10 mouse cellular contexts compared by ENCODE assay signal in the genomic region with DNA sequence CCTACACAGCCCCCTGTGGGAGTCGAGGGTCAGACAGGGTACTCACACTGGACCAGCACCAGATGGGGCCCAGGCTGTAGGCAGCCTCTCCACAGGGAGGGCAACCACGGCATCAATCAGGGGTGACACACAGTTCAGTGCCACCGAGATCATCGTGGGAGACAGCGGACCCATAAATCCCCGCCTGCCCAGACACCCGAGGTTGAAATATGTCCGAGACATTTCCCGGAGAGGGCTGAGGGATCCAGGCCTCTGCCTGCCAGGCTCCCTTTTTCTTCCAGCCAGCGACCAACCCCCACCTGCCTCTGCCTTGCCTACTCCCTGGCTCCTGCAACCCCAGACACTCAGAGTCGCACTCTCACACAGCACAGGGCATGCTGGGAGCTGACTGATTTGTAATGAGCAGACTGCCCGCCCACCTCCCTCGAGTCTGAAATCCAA. TPM values are rescaled to one million over a fixed set of nuclear protein-coding genes. Genes with fewer than 3 reads are reported as not detected.
DNase-seq lines count a peak whose midpoint lies in the region; ATAC-seq and TF ChIP-seq lines count a peak whose summit lies in the region.
"Had no signal": no experiment of that assay in that cellular context is flagged by ENCODE, and none has a peak within 500 bp of the region (broad histone marks: within the 10 kb centered on the region; RNA-seq: fewer than 3 reads in every experiment).

No protein-coding gene starts in this region.

- H3K9me3 ChIP-seq in heart, embryonic 11.5 days (replicated peaks; ENCODE audit: control insufficient read depth, low read length) = no peaks in the 10 kb centered on the region
- H3K9me3 ChIP-seq in limb, embryonic 12.5 days = no peaks in the 10 kb centered on the region

- no peaks in the 10 kb centered on the region for H3K36me3 ChIP-seq in heart, embryonic 11.5 days (ENCODE audit: control insufficient read depth, insufficient read depth, low read length)
- H3K36me3 ChIP-seq in limb, embryonic 12.5 days = no peaks in the 10 kb centered on the region
- no peaks in the 10 kb centered on the region for H3K36me3 ChIP-seq in heart, adult 2 months (ENCODE audit: control insufficient read depth, insufficient read depth, low read length)

- no peak overlapping the region for H3K4me2 ChIP-seq in heart, embryonic 11.5 days
- H3K4me2 ChIP-seq in limb, embryonic 12.5 days = 0 out of 2 replicates have a peak overlapping the region, but pooled peaks have one; percentile 8

- H3K9ac ChIP-seq in heart, embryonic 11.5 days (ENCODE audit: low read depth, low read length) = no peak overlapping the region
- H3K9ac ChIP-seq in limb, embryonic 12.5 days (replicated peaks) = 0 out of 2 replicates have a peak overlapping the region, but pooled peaks have one; percentile 23
- H3K9ac ChIP-seq in heart, adult 2 months (ENCODE audit: low read depth, low read length) = no peak overlapping the region

- WGBS in heart, embryonic 11.5 days (ENCODE audit: insufficient replicate concordance) = 53% methylated on average over 13 of the region's 13 CpGs
- 20% methylated on average over 13 of the region's 13 CpGs for WGBS in limb, embryonic 12.5 days
- 58% methylated on average over 13 of the region's 13 CpGs for WGBS in heart, adult 2 months

- TF ChIP-seq EP300 in heart, adult 2 months (IDR thresholded peaks at IDR 0.05; ENCODE audit: insufficient read depth, low read depth, low read length) = no peak

- H3K79me2 ChIP-seq in heart, adult 2 months (replicated peaks; ENCODE audit: control insufficient read depth, insufficient read depth, low read length) = no peaks in the 10 kb centered on the region

- no peak overlapping the region for H3K27ac ChIP-seq in heart, embryonic 11.5 days (ENCODE audit: low read depth, low read length)
- 0 out of 2 replicates have a peak overlapping the region, but pooled peaks have one; percentile 59 for H3K27ac ChIP-seq in limb, embryonic 12.5 days
- H3K27ac ChIP-seq in heart, adult 2 months = no peak overlapping the region

- H3K4me3 ChIP-seq in heart, embryonic 11.5 days (ENCODE audit: low read depth, low read length) = no peak overlapping the region
- no peak overlapping the region for H3K4me3 ChIP-seq in limb, embryonic 12.5 days (replicated peaks)
- no peak overlapping the region for H3K4me3 ChIP-seq in heart, adult 2 months

- H3K4me1 ChIP-seq in heart, embryonic 11.5 days (ENCODE audit: control insufficient read depth, insufficient read depth, low read length) = 0 out of 2 replicates have a peak, but pooled peaks cover 2% of the 10 kb centered on the region
- peaks cover 16% of the 10 kb centered on the region for H3K4me1 ChIP-seq in limb, embryonic 12.5 days (replicated peaks)
- no peaks in the 10 kb centered on the region for H3K4me1 ChIP-seq in heart, adult 2 months (ENCODE audit: control insufficient read depth, insufficient read depth, low read length)

- ATAC-seq in heart, embryonic 11.5 days (replicated peaks; ENCODE audit: insufficient number of reproducible peaks, low FRiP score, low TSS enrichment) = no peak
- peak; percentile 49 for ATAC-seq in limb, embryonic 12.5 days (ENCODE audit: insufficient number of reproducible peaks, insufficient read depth, low FRiP score, low TSS enrichment, low read depth)
- no peak for ATAC-seq in granulocyte monocyte progenitor cell, adult 5-6 weeks (replicated peaks; ENCODE audit: poor library complexity, severe bottlenecking)

- peak; percentile 16 for DNase-seq in heart, postnatal 4 days
- DNase-seq in ES-CJ7 (ENCODE audit: low read depth, low spot score) = peak; percentile 40
- peak; percentile 77 for DNase-seq in embryo, embryonic 11 days
- DNase-seq in natural killer cell, adult 2 months (ENCODE audit: low spot score in 2 of 2) = no peak
- DNase-seq in heart, adult 2 months = no peak

- no peaks in the 10 kb centered on the region for H3K27me3 ChIP-seq in heart, embryonic 11.5 days (ENCODE audit: control insufficient read depth, insufficient read depth, low read length)
- no peaks in the 10 kb centered on the region for H3K27me3 ChIP-seq in limb, embryonic 12.5 days
- H3K27me3 ChIP-seq in heart, adult 2 months (ENCODE audit: control insufficient read depth, insufficient read depth, low read length) = no peaks in the 10 kb centered on the region

- TF ChIP-seq POLR2A in heart, adult 2 months (IDR thresholded peaks at IDR 0.05; ENCODE audit: insufficient read depth, low read depth, low read length) = no peak

- intact Hi-C loops in heart, adult 2 months (cut with DNase I) = no loop called here

- no peak for TF ChIP-seq CTCF in heart, adult 2 months (IDR thresholded peaks at IDR 0.05)

RNA-seq across cellular contexts. Expression of gene Cdcp2, which starts 11.6 kb away (rescaled TPM):
- not detected for total RNA-seq in heart, postnatal 4 days (2021)
- not detected in 2 replicates for polyA plus RNA-seq in heart, embryonic 11.5 days (2014; fragmentation: Nextera tagmentation; extraction: Ambion mirVana)
- not detected in 2 replicates for polyA plus RNA-seq in limb, embryonic 12.5 days (2016; fragmentation: Nextera tagmentation; extraction: Ambion mirVana)
- total RNA-seq in granulocyte monocyte progenitor cell, adult 5-6 weeks (2014; fragmentation: Nextera tagmentation) = not detected in 2 replicates
- not detected in 2 replicates for total RNA-seq in granulocyte monocyte progenitor cell, adult 5-6 weeks (2017)
- not detected for total RNA-seq in heart, adult 2 months (2021)
- not detected in 2 replicates for polyA plus RNA-seq in heart, adult 2 months (2012; rRNA removed)
- polyA plus RNA-seq: large intestine, adult 2 months; small intestine, adult 2 months had no signal

RNA-seq across cellular contexts. Expression of gene Cyb5rl, which starts 41.5 kb away (rescaled TPM):
- 1 to 10 TPM; 7.1 to 7.7 TPM for total RNA-seq in heart, postnatal 4 days (2021)
- 3.2 and 3.7 TPM in 2 replicates for polyA plus RNA-seq in heart, embryonic 11.5 days (2014; fragmentation: Nextera tagmentation; extraction: Ambion mirVana)
- 4.6 and 7.1 TPM in 2 replicates for polyA plus RNA-seq in limb, embryonic 12.5 days (2016; fragmentation: Nextera tagmentation; extraction: Ambion mirVana)
- 8.8 and 10.4 TPM in 2 replicates for total RNA-seq in granulocyte monocyte progenitor cell, adult 5-6 weeks (2014; fragmentation: Nextera tagmentation)
- total RNA-seq in granulocyte monocyte progenitor cell, adult 5-6 weeks (2017) = 7.2 and 10.9 TPM in 2 replicates
- 10 to 100 TPM; 21.9 to 25.9 TPM for total RNA-seq in heart, adult 2 months (2021)
- 12.6 and 15.4 TPM in 2 replicates for polyA plus RNA-seq in heart, adult 2 months (2012; rRNA removed)

RNA-seq across cellular contexts. Expression of gene Mrpl37, which starts 41.6 kb away (rescaled TPM):
- total RNA-seq in heart, postnatal 4 days (2021) = 10 to 100 TPM; 80.9 to 83.6 TPM
- polyA plus RNA-seq in heart, embryonic 11.5 days (2014; fragmentation: Nextera tagmentation; extraction: Ambion mirVana) = 108 and 113 TPM in 2 replicates
- polyA plus RNA-seq in limb, embryonic 12.5 days (2016; fragmentation: Nextera tagmentation; extraction: Ambion mirVana) = 97.8 and 102 TPM in 2 replicates
- total RNA-seq in granulocyte monocyte progenitor cell, adult 5-6 weeks (2014; fragmentation: Nextera tagmentation) = 78.5 and 105 TPM in 2 replicates
- 56.6 and 61.0 TPM in 2 replicates for total RNA-seq in granulocyte monocyte progenitor cell, adult 5-6 weeks (2017)
- total RNA-seq in heart, adult 2 months (2021) = 100 to 1,000 TPM in 1 of 2 experiments, 10 to 100 TPM in 1; 96.3 to 103 TPM
- polyA plus RNA-seq in heart, adult 2 months (2012; rRNA removed) = 113 and 180 TPM in 2 replicates

Comparison
In these comparisons a context has a peak if more than half of its experiments do, and no peak if none do; other contexts are left out.
1. DNase-seq: peak in heart, postnatal 4 days (single experiment), ES-CJ7 (single experiment) and embryo, embryonic 11 days (single experiment); none in natural killer cell, adult 2 months (0 of 2) and heart, adult 2 months (0 of 2).